Mouse (Mus musculus): ENCODE results near the gene Ell. TPM values are rescaled to one million over a fixed set of nuclear protein-coding genes. Genes with fewer than 3 reads are reported as not detected.
"Not testable (repeated sequence)": the region's sequence is repeated elsewhere in the genome, so short reads cannot be mapped to it uniquely, and the experiment has no call there.

Gene Ell
- total RNA-seq, 4 experiments from 2014 or later = 11.9 to 14.7 (median 12.3) TPM

- DNase-seq (ENCODE audit: low spot score in 2 of 2) = peak; percentile 88 to 89
Observed at GRCm38 (mm10) chr8:70506328-70507026, 32.8 kb upstream of the Ell start, which contains the start of gene Rex1bd. Gene Rex1bd, minus strand, starts transcription at chr8:70506752.

- no peak for DNase-seq (ENCODE audit: low spot score in 2 of 2)
Observed at GRCm38 (mm10) chr8:70507027-70507393, 32.2 kb upstream of the Ell start.

- DNase-seq (ENCODE audit: low spot score in 2 of 2) = no peak
Observed at GRCm38 (mm10) chr8:70509281-70509952, 29.8 kb upstream of the Ell start.

GRCm38 (mm10) chr8:70510228-70510915 lies 28.9 kb upstream of the Ell start, which contains the start of gene Uba52:
Gene Uba52, minus strand, starts transcription at chr8:70510801.
- peak; percentile 93 to 95 for DNase-seq (ENCODE audit: low spot score in 2 of 2)

- DNase-seq (ENCODE audit: low spot score in 2 of 2) = not testable (repeated sequence)
Observed at GRCm38 (mm10) chr8:70511174-70511573, 28.1 kb upstream of the Ell start.

- DNase-seq (ENCODE audit: low spot score in 2 of 2) = no peak
Observed at GRCm38 (mm10) chr8:70511770-70512169, 27.5 kb upstream of the Ell start.

GRCm38 (mm10) chr8:70512253-70512903 lies 26.9 kb upstream of the Ell start:
- DNase-seq (ENCODE audit: low spot score in 2 of 2) = no peak

- no peak for DNase-seq (ENCODE audit: low spot score in 2 of 2)
Observed at GRCm38 (mm10) chr8:70513441-70513840, 25.8 kb upstream of the Ell start.

GRCm38 (mm10) chr8:70517940-70518643 lies 21.2 kb upstream of the Ell start:
- no peak for DNase-seq (ENCODE audit: low spot score in 2 of 2)

- no peak for DNase-seq (ENCODE audit: low spot score in 2 of 2)
Observed at GRCm38 (mm10) chr8:70519043-70519442, 20.2 kb upstream of the Ell start.

GRCm38 (mm10) chr8:70519606-70520005 lies 19.7 kb upstream of the Ell start:
- DNase-seq (ENCODE audit: low spot score in 2 of 2) = no peak

GRCm38 (mm10) chr8:70522592-70523403 lies 16.5 kb upstream of the Ell start:
- peak; percentile 93 to 96 for DNase-seq (ENCODE audit: low spot score in 2 of 2)

- DNase-seq (ENCODE audit: low spot score in 2 of 2) = no peak
Observed at GRCm38 (mm10) chr8:70527111-70527511, 12.1 kb upstream of the Ell start.

- DNase-seq (ENCODE audit: low spot score in 2 of 2) = peak; percentile 96 to 99
Observed at GRCm38 (mm10) chr8:70527512-70528181, 11.6 kb upstream of the Ell start, which contains the start of the genes Fkbp8 and Kxd1. Gene Fkbp8, plus strand, starts transcription at chr8:70527724. Gene Kxd1, minus strand, starts transcription at chr8:70527956.

- DNase-seq (ENCODE audit: low spot score in 2 of 2) = no peak
Observed at GRCm38 (mm10) chr8:70528182-70528797, 11.0 kb upstream of the Ell start.

GRCm38 (mm10) chr8:70529299-70529698 lies 10.0 kb upstream of the Ell start:
- no peak for DNase-seq (ENCODE audit: low spot score in 2 of 2)

GRCm38 (mm10) chr8:70529741-70530161 lies 9.5 kb upstream of the Ell start:
- DNase-seq (ENCODE audit: low spot score in 2 of 2) = no peak

GRCm38 (mm10) chr8:70530314-70530713 lies 8.9 kb upstream of the Ell start:
- no peak for DNase-seq (ENCODE audit: low spot score in 2 of 2)

- DNase-seq (ENCODE audit: low spot score in 2 of 2) = no peak
Observed at GRCm38 (mm10) chr8:70534281-70534680, 5.0 kb upstream of the Ell start.

All from gastrocnemius, adult 8-10 months (tissue).